In the genomic region with DNA sequence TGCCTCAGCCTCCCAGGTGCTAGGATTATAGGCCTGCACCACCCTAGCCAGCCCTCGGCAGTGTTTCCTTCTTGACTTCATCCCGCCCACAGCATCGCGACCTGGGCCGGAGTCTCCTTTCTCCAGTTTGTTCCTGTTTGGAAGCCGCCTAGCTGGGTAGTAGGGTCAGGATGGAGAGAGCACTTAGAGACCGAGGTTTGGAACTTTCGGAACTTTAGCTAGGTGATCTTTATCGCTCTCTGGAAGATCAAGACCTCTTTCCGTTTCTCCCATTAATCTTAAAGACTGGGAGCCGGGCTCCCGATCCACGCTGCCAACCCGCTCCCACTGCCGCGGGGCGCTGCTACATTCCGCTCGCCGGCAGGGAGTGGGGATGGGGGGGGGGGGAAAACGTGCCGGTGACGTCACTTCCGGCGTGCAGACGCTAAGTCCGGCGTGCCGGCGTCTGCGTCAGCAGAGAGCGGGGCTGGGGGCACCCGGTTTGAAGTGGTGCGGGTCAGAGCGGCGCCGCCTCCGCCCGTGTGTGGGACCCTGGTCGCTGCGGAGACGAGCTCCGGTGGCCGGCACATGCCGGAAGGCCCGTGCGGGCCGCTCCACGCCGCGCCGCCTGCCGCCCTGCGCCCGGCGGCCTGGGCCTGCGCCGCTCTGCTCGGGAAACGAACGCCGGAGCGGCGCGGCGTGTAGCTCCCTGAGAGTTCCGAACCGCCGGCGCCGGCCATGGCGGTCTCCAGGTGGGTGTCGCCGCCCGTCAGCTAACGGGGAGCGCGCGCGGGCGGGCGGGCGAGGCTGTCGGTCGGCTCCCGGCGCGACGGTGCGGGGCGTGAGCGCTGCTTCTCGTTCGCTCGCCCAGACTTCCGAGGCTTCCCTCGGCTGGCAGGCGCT, we compare ENCODE assay signal across 8 mouse cellular contexts. TPM values are rescaled to one million over a fixed set of nuclear protein-coding genes. Genes with fewer than 3 reads are reported as not detected.
DNase-seq lines count a peak whose midpoint lies in the region; ATAC-seq and TF ChIP-seq lines count a peak whose summit lies in the region.

A gene (plus strand): TSS at position 409 of the 882 bp plus-strand sequence.

- H3K9me3 ChIP-seq in hindbrain, embryonic 12.5 days (replicated peaks), result no peaks in the 10 kb centered on the region

- peak; percentile 85 for ATAC-seq in Patski
- peak; percentile 98 for ATAC-seq in hindbrain, embryonic 12.5 days (ENCODE audit: low FRiP score)

- DNase-seq in Patski (ENCODE audit: low read depth, low spot score), result no peak
- peak; percentile 93 to 95 for DNase-seq in cerebellum, postnatal 10 days
- DNase-seq in frontal cortex, postnatal 10 days (ENCODE audit: low spot score in 2 of 2), result peak; percentile 81 to 87
- peak; percentile 65 for DNase-seq in left cerebral cortex, adult 11 months (ENCODE audit: low spot score)
- peak; percentile 85 to 92 for DNase-seq in lung, postnatal 4 days
- peak; percentile 92 for DNase-seq in right cerebral cortex, adult 18-20 months
- DNase-seq in urinary bladder, postnatal 10 days (ENCODE audit: low spot score), result peak; percentile 46

- POLR2A ChIA-PET in Patski (lab: Charles Lee), result interaction anchor here (0.7 to 0.8 kb wide), 3 partner anchors 32 to 519 kb away, joined by 3 read pairs; no protein-coding TSS in a partner anchor

- CTCF ChIA-PET in Patski (lab: Charles Lee), result interaction anchor here (1.4 to 2.5 kb wide), 2 partner anchors 28 to 48 kb away, joined by 3 to 9 read pairs; no protein-coding TSS in a partner anchor

- peak within 1 kb of the TSS; percentile 86 for H3K4me2 ChIP-seq in hindbrain, embryonic 12.5 days (replicated peaks)

- H3K36me3 ChIP-seq in hindbrain, embryonic 12.5 days, result no peaks in the 10 kb centered on the region

- no peak for TF ChIP-seq CTCF in Patski (IDR thresholded peaks at IDR 0.05)

- H3K27me3 ChIP-seq in Patski, result no peaks in the 10 kb centered on the region
- no peaks in the 10 kb centered on the region for H3K27me3 ChIP-seq in hindbrain, embryonic 12.5 days

- H3K27ac ChIP-seq in hindbrain, embryonic 12.5 days, result peak within 1 kb of the TSS; percentile 96

- in situ Hi-C loops in Patski (cut with MboI; ENCODE audit: low pct_unique_long_range_greater_than_20kb), result loop anchor here (10.0 kb wide), 1 partner anchor 811 kb away; no protein-coding TSS in a partner anchor

- peaks cover 16% of the 10 kb centered on the region for H3K4me1 ChIP-seq in hindbrain, embryonic 12.5 days

- peak within 1 kb of the TSS; percentile 93 for H3K9ac ChIP-seq in hindbrain, embryonic 12.5 days

- WGBS in hindbrain, embryonic 12.5 days, result under 1% methylated on average over 96 of the region's 98 CpGs

- H3K4me3 ChIP-seq in hindbrain, embryonic 12.5 days, result peak within 1 kb of the TSS; percentile 91

RNA-seq across cellular contexts. Expression of the gene that starts here (rescaled TPM):
- 24.3 TPM for polyA plus RNA-seq in Patski (2021)
- polyA plus RNA-seq in hindbrain, embryonic 12.5 days (2016; fragmentation: Nextera tagmentation; extraction: Ambion mirVana), result 17.2 and 17.6 TPM in 2 replicates
